ENCODE assay signal across 15 mouse cellular contexts in genomic region chr14:38847091-38847490, GRCm38 (mm10).
DNase-seq lines count a peak whose midpoint lies in the region; TF ChIP-seq lines count a peak whose summit lies in the region.
"Had no signal": no experiment of that assay in that cellular context is flagged by ENCODE, and none has a peak within 500 bp of the region (broad histone marks: within the 10 kb centered on the region; RNA-seq: fewer than 3 reads in every experiment).

No protein-coding gene starts in this region.

- no peak for TF ChIP-seq CTCF in layer of hippocampus, adult 2 months (conservative IDR thresholded peaks at IDR 0.05)

- no peak overlapping the region for H3K4me3 ChIP-seq in layer of hippocampus, adult 2 months
- H3K4me3 ChIP-seq: forebrain, embryonic 15.5 days; intestine, embryonic 15.5 days; limb, embryonic 15.5 days had no signal

- peak in 1 of 2 experiments; percentile 71 for DNase-seq in layer of hippocampus, adult 2 months (ENCODE audit: low spot score in 2 of 2)
- DNase-seq in layer of hippocampus, postnatal 36 days: no peak
- peak; percentile 26 to 55 for DNase-seq in cerebellum, adult 18-20 months
- DNase-seq in cerebellum, postnatal 10 days: peak; percentile 54 to 57
- DNase-seq in left cerebral cortex, postnatal 25 days (ENCODE audit: low spot score in 2 of 2): peak; percentile 36 to 90
- DNase-seq in lung, postnatal 25 days (ENCODE audit: low spot score): no peak
- no peak for DNase-seq in heart, postnatal 25 days (ENCODE audit: low spot score)
- DNase-seq: adrenal gland, adult 2 months; gastrocnemius, postnatal 36 days; liver, postnatal 0 days; midbrain, embryonic 14.5 days had no signal

- intact Hi-C loops in left cerebral cortex, postnatal 25 days (cut with DNase I): no loop called here
- intact Hi-C loops in heart, postnatal 25 days (cut with DNase I): no loop called here

- peak overlapping the region; percentile 64; the same call in 1 of the 2 replicates for H3K27ac ChIP-seq in layer of hippocampus, adult 2 months
- H3K27ac ChIP-seq: forebrain, embryonic 15.5 days; intestine, embryonic 15.5 days; limb, embryonic 15.5 days; macrophage had no signal

Comparison
In these comparisons a context has a peak if more than half of its experiments do, and no peak if none do; other contexts are left out.
1. DNase-seq: peak in cerebellum, adult 18-20 months (2 of 2), cerebellum, postnatal 10 days (2 of 2) and left cerebral cortex, postnatal 25 days (2 of 2); none in layer of hippocampus, postnatal 36 days (0 of 2), lung, postnatal 25 days (single experiment) and heart, postnatal 25 days (single experiment).